Mouse (Mus musculus) forebrain, postnatal 0 days (tissue): Measurements from ENCODE around the gene Nelfcd. TPM values are rescaled to one million over a fixed set of nuclear protein-coding genes. Genes with fewer than 3 reads are reported as not detected.

Source experiments
- ATAC-seq: fragments of 200-750 bp; cut with Nextera tagmentation; 2 replicates; pipeline ENCODE4 v1.8.0; 2017; ENCODE audit warnings: mild to moderate bottlenecking, moderate library complexity
- DNase-seq: peaks from one replicate; pipeline ENCODE4 v3.0.0-alpha.2; 2015
- H3K27ac ChIP-seq: fragments of 300-500 bp; sonication (generic); 2 replicates; pipeline ENCODE4 v1.5.1; 2014; ENCODE audit warnings: low read depth, mild to moderate bottlenecking, antibody characterized with exemption, low read length, moderate library complexity, mixed read lengths
- H3K27me3 ChIP-seq: fragments of 300-500 bp; sonication (generic); 2 replicates; pipeline ENCODE4 v1.6.1; 2014; ENCODE audit warnings: mild to moderate bottlenecking, low read length, mixed read lengths; ENCODE audit not compliant: insufficient read depth
- H3K36me3 ChIP-seq: fragments of 300-500 bp; sonication (generic); 2 replicates; pipeline ENCODE4 v1.6.1; 2014; ENCODE audit warnings: mild to moderate bottlenecking, moderate library complexity; ENCODE audit not compliant: insufficient read depth
- H3K4me1 ChIP-seq: fragments of 300-500 bp; sonication (generic); 2 replicates; pipeline ENCODE4 v1.6.1; 2014; ENCODE audit warnings: antibody characterized with exemption; ENCODE audit not compliant: insufficient read depth
- H3K4me2 ChIP-seq: fragments of 300-500 bp; sonication (generic); 2 replicates; pipeline ENCODE4 v1.6.1; 2014; ENCODE audit warnings: low read depth, mild to moderate bottlenecking, moderate library complexity
- H3K4me3 ChIP-seq: fragments of 300-500 bp; sonication (generic); 2 replicates; pipeline ENCODE4 v1.5.1; 2014; ENCODE audit warnings: low read depth, low read length, mixed read lengths
- H3K9ac ChIP-seq: fragments of 300-500 bp; sonication (generic); 2 replicates; pipeline ENCODE4 v1.6.1; 2014; ENCODE audit warnings: mild to moderate bottlenecking
- H3K9me3 ChIP-seq: fragments of 300-500 bp; sonication (generic); 2 replicates; pipeline ENCODE4 v1.6.1; 2016; ENCODE audit warnings: low read length
- CTCF ChIP-seq: sonication (generic); IDR thresholded peaks from 2 replicates; pipeline ENCODE4 v1.5.1; 2016; ENCODE audit warnings: antibody characterized with exemption, control low read depth, low read depth
- WGBS: fragments of 180-500 bp; shearing (Covaris S2); extraction: QIAGEN DNeasy Blood & Tissue Kit; methylation state at CpG from one replicate; pipeline ENCODE4 v1.1.7; 2014; 5-methylcytosine and 5-hydroxymethylcytosine counted together
- polyA plus RNA-seq: library from polyadenylated mRNA; unstranded; fragments of >200 nt; fragmentation: Nextera tagmentation; extraction: Ambion mirVana; gene quantifications from 2 replicates; pipeline ENCODE4 v1.2.1, GENCODE M21; 2015
- total RNA-seq: library from RNA; depleted of rRNA; stranded (reverse); fragments of >200 nt; gene quantifications from 2 replicates; pipeline ENCODE4 v1.2.3, GENCODE M21; 2014; rRNA removed

Nelfcd gene
- 45.6 and 65.6 TPM in 2 replicates for total RNA-seq
- polyA plus RNA-seq, result 75.7 and 90.7 TPM in 2 replicates

DNA sequence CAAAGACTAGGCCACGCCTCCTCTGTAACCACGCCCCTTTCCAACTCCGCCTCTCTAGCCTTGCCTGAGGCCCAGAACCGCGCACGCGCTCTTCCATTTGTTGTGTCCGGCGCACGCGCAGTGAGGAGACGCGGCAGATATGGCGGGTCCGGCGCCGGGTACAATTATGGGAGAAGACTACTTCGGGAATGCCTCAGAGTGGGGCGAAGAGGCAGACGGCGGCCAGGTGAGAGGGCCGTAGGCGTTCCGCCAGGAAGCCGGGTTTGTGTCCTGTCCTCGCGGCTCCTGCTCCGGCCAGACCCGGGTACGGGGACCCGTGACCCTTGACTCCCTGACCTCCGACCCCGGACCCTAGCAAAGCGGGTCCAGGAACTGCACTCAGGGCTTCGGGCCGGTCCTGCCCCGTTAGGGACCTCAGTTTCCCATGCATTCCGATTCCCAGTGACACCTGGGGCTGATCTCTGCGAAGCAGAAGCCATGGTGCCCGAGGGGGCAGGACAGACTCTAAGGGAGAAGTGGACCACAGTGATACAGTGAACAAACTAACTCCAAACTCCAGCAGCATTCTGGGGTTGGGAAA, at the start of gene Nelfcd:
Gene Nelfcd, plus strand, starts transcription at position 74 of the 580 bp plus-strand sequence.
- DNase-seq (peak; percentile 98), ATAC-seq (peak; percentile 98)
- H3K9ac ChIP-seq, result peak within 1 kb of the TSS; percentile 77
- H3K27ac ChIP-seq, result 0 out of 2 replicates have a peak within 1 kb of the TSS, but pooled peaks have one; percentile 29
- no peaks in the 10 kb centered on the region for H3K36me3 ChIP-seq
- peak within 1 kb of the TSS; percentile 95 for H3K4me2 ChIP-seq
- H3K4me3 ChIP-seq, result peak within 1 kb of the TSS; percentile 80
- no peaks in the 10 kb centered on the region for H3K27me3 ChIP-seq
- no peak for TF ChIP-seq CTCF
- under 1% methylated on average over 39 of the region's 40 CpGs for WGBS
- H3K9me3 ChIP-seq, result no peaks in the 10 kb centered on the region
- peaks cover 8% of the 10 kb centered on the region for H3K4me1 ChIP-seq

DNA sequence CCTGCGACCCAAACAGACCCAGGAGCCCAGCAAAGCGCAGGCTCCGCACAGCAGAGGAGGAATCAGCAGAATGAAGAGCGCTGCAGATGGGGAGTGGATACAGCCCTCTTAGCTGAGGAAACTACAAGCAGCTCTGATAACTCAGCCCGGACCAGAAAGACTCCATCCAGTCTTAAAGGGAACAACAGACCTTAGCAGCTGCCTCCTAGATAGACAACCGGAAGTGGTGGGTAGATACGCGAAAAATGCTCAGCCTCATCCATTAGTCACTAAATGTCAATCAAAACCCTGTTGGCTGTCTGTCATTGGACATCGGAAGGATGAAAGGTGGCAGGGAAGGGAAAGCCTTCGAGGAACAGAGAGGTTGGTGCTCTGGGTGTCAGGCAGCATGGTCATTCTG, 49.0 kb upstream of the Nelfcd start:
- ATAC-seq, result no peak
- H3K9ac ChIP-seq, result no peak overlapping the region
- no peak overlapping the region for H3K27ac ChIP-seq
- no peaks in the 10 kb centered on the region for H3K27me3 ChIP-seq
- no peak overlapping the region for H3K4me3 ChIP-seq
- 89% methylated on average over 10 of the region's 10 CpGs for WGBS
- TF ChIP-seq CTCF, result no peak
- H3K9me3 ChIP-seq, result no peaks in the 10 kb centered on the region
- no peaks in the 10 kb centered on the region for H3K36me3 ChIP-seq
- H3K4me2 ChIP-seq, result no peak overlapping the region
- no peaks in the 10 kb centered on the region for H3K4me1 ChIP-seq
- no peak for DNase-seq

DNA sequence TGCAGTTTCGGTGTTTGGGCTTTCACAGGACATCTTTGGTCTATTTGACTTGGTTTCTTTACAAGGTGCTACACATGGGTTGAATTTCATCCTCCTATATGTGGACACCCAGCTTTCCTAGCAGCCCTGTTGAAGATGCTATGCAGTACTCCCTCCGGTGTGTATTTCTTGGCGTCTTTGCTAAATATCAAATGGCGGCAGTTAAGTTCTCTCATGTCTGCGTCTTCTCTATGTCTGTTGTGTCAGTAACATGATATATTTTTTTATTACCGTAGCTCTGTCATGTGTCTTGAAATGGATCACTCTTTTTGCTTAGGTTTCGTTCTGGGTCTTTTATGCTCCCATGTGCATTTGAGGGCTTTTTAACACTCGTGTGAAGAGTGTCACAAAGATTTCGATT, 34.6 kb upstream of the Nelfcd start:
- no peak overlapping the region for H3K9ac ChIP-seq
- DNase-seq, result no peak
- no peak for ATAC-seq
- 89% methylated on average over 9 of the region's 9 CpGs for WGBS
- no peaks in the 10 kb centered on the region for H3K27me3 ChIP-seq
- no peak overlapping the region for H3K4me3 ChIP-seq
- no peak overlapping the region for H3K4me2 ChIP-seq
- TF ChIP-seq CTCF, result no peak
- H3K4me1 ChIP-seq, result no peaks in the 10 kb centered on the region
- H3K9me3 ChIP-seq, result no peaks in the 10 kb centered on the region
- H3K27ac ChIP-seq, result no peak overlapping the region
- H3K36me3 ChIP-seq, result no peaks in the 10 kb centered on the region

DNA sequence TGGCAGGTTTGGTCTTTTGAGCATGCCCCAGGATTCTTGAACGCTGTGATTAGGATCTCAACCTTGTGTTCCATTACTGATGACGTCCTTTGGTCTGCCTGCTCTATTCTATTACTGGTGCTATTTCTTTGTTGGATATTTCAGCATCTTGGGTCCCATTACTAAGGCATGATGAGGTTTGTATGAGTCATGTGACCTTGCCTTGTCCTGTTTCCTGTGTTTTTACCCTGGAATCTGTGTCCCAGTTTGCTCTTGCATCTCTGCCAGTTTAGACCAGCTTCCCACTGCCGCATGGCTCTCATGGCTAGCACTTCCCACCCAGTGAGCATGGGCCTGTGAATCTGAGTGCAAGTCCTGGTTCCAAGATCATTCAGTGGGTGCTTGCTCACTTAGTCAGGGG, 23.7 kb upstream of the Nelfcd start:
- Histone ChIP-seq H3K4me3 (no peak overlapping the region), H3K9ac (no peak overlapping the region), H3K4me2 (no peak overlapping the region), H3K9me3 (0 out of 2 replicates have a peak, but pooled peaks cover 5% of the 10 kb centered on the region), H3K27ac (no peak overlapping the region), H3K27me3 (no peaks in the 10 kb centered on the region), H3K4me1 (no peaks in the 10 kb centered on the region), H3K36me3 (no peaks in the 10 kb centered on the region)
- ATAC-seq (no peak), DNase-seq (no peak)
- WGBS, result 93% methylated on average over 3 of the region's 3 CpGs
- TF ChIP-seq CTCF, result no peak

DNA sequence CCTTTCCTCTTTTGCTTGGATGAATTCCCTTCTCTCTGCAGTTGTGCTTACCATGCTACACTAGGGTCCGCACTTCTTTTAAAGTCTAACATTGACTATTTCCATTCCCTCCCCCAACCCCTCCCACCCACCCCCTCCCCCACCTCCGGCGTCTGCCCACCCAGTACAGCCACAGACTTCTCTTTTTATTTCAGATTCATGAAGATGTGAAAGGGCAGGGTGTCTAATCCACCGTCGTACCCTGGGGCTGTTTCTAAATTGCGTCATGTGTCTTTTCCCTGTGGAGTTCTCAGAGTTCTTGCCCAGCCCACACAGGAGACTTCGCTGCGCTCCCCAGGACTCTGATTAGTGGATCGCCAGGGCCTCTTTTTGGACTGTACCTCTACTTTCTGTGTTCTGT, 23.1 kb upstream of the Nelfcd start:
- Histone ChIP-seq H3K9me3 (0 out of 2 replicates have a peak, but pooled peaks cover 5% of the 10 kb centered on the region), H3K4me3 (no peak overlapping the region), H3K4me1 (no peaks in the 10 kb centered on the region), H3K36me3 (no peaks in the 10 kb centered on the region), H3K27ac (no peak overlapping the region), H3K4me2 (no peak overlapping the region), H3K9ac (no peak overlapping the region), H3K27me3 (no peaks in the 10 kb centered on the region)
- WGBS, result 58% methylated on average over 9 of the region's 9 CpGs
- no peak for TF ChIP-seq CTCF
- DNase-seq, result no peak
- ATAC-seq, result no peak

DNA sequence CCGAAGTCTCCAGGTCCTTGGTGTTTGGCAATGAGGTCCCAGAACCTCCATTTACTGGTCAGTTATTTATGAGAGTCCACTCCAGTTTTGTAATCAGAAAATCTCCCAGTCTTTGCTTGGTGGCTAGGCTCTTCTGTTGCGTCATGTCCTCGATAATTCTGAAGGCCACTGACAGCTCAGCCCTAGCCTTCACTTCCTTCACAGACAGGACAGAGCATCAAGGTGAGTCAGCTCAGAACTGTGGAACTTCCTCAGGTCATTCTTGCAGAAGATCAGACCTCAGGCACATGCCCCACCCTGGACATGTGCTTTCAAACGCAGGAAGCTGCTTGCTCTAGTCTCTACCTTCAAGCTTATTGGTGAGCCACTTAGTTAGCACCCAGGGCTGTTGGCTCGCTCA, 22.2 kb upstream of the Nelfcd start:
- no peaks in the 10 kb centered on the region for H3K27me3 ChIP-seq
- DNase-seq (no peak), ATAC-seq (no peak)
- no peaks in the 10 kb centered on the region for H3K36me3 ChIP-seq
- H3K4me1 ChIP-seq, result no peaks in the 10 kb centered on the region
- 92% methylated on average over 5 of the region's 5 CpGs for WGBS
- H3K27ac ChIP-seq, result no peak overlapping the region
- H3K4me2 ChIP-seq, result no peak overlapping the region
- H3K9me3 ChIP-seq, result 0 out of 2 replicates have a peak, but pooled peaks cover 5% of the 10 kb centered on the region
- H3K9ac ChIP-seq, result no peak overlapping the region
- TF ChIP-seq CTCF, result no peak
- H3K4me3 ChIP-seq, result no peak overlapping the region

DNA sequence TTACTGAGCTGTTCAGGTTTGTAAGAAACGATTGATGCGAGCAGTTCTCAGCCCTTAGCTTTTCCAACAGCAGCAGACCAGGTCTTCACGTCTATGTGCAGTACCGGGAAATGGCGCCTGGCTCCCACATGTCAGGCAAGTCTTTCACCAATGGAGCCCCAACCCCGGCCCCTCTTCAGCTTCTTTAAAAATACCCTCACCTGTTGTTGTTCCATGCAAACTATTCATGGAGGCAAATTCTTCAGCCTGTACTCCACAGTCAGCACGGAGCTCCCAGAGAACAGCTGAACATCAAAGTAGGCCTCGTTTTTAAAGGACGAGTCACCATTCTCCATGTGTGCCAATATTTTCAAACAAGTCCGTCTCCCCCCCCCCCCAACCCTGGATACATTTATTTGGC, 19.0 kb upstream of the Nelfcd start:
- no peak overlapping the region for H3K9ac ChIP-seq
- H3K27ac ChIP-seq, result no peak overlapping the region
- WGBS, result 82% methylated on average over 10 of the region's 10 CpGs
- no peak overlapping the region for H3K4me3 ChIP-seq
- H3K36me3 ChIP-seq, result no peaks in the 10 kb centered on the region
- TF ChIP-seq CTCF, result no peak
- no peaks in the 10 kb centered on the region for H3K27me3 ChIP-seq
- no peaks in the 10 kb centered on the region for H3K9me3 ChIP-seq
- no peak for ATAC-seq
- no peak for DNase-seq
- no peaks in the 10 kb centered on the region for H3K4me1 ChIP-seq
- H3K4me2 ChIP-seq, result no peak overlapping the region
